Mouse (Mus musculus) layer of hippocampus, adult 18-20 months (tissue): ENCODE measurements around the gene Zfp207. TPM values are rescaled to one million over a fixed set of nuclear protein-coding genes. Genes with fewer than 3 reads are reported as not detected.
"Not testable (repeated sequence)": the region's sequence is repeated elsewhere in the genome, so short reads cannot be mapped to it uniquely, and the experiment has no call there.

Experiments
- DNase-seq, 2 experiments: peaks; one replicate each; pipeline ENCODE4 v3.0.0; 2022; ENCODE audit warnings: low spot score in 2 of 2
- long read RNA-seq: library from polyadenylated mRNA; stranded (forward); transcript quantifications from one replicate; pipeline ENCODE4 v2.0.0, GENCODE M21; 2021
- total RNA-seq, 2 experiments: library from RNA; stranded (reverse); gene quantifications; 2 replicates each; pipeline ENCODE4 v1.2.3; 2021

The Zfp207 gene
- 100 to 1,000 TPM; 133 to 146 TPM for total RNA-seq
- long read RNA-seq, transcript Zfp207-201 (11 exons, 2,245 nt) = minor isoform, 7 of 79 reads
- long read RNA-seq, transcript Zfp207-202 (12 exons, 1,562 nt) = major isoform, 41 of 79 reads
- long read RNA-seq, partial matches to known transcripts = 7 of 79 reads
- long read RNA-seq, other reads (novel, unspliced or antisense) = 21 of 79 reads

GRCm38 (mm10) chr11:80383019-80383625 lies at the start of gene Zfp207:
Zfp207 (plus strand) TSS chr11:80383279.
- DNase-seq = peak; percentile 96 to 99

- no peak for DNase-seq
These were observed 47.3 kb upstream of the Zfp207 start for GRCm38 (mm10) chr11:80335609-80336350.

GRCm38 (mm10) chr11:80336351-80336730 lies 46.7 kb upstream of the Zfp207 start:
- no peak for DNase-seq

- no peak for DNase-seq
These were observed 40.6 kb upstream of the Zfp207 start for GRCm38 (mm10) chr11:80342482-80342881.

- DNase-seq = peak; percentile 66 to 85
These were observed 31.1 kb upstream of the Zfp207 start for GRCm38 (mm10) chr11:80351832-80352430.

- no peak for DNase-seq
These were observed 28.2 kb upstream of the Zfp207 start for GRCm38 (mm10) chr11:80354832-80355231.

- no peak for DNase-seq
These were observed 14.1 kb upstream of the Zfp207 start for GRCm38 (mm10) chr11:80368949-80369348.

GRCm38 (mm10) chr11:80376651-80377050 lies 6.4 kb upstream of the Zfp207 start:
- no peak for DNase-seq

GRCm38 (mm10) chr11:80377712-80378451 lies 5.2 kb upstream of the Zfp207 start, which contains the start of gene 5730455P16Rik:
5730455P16Rik (minus strand) TSS chr11:80378034.
- peak; percentile 77 to 88 for DNase-seq

DNA sequence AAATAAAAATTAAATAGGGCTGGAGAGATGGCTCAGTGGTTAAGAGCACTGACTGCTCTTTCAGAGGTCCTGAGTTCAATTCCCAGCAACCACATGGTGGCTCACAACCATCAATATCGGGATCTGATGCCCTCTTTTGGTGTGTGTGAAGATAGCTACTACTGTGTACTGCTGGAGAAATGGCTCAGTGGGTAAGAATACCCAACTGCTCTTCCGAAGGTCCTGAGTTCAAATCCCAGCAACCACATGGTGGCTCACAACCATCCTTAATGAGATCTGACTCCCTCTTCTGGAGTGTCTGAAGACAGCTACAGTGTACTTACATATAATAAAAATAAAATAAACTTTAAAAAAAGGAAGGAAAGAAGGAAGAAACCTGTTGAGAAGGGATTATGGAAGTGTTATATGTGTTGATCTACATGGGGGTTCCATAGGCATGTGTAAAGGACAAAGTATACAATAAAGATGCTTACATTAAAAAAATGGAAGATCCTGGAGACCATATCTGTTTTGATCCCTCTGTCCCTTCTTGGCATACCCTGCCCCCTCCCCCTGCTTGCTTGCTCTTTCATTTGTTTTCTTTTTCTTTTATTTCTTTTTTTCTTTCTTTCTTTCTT lies 4.5 kb upstream of the Zfp207 start:
- DNase-seq = not testable (repeated sequence)

- DNase-seq = not testable (repeated sequence)
These were observed 3.9 kb upstream of the Zfp207 start for GRCm38 (mm10) chr11:80379184-80379583.

GRCm38 (mm10) chr11:80382626-80383018 lies 457 bp upstream of the Zfp207 start:
- DNase-seq = no peak

GRCm38 (mm10) chr11:80383626-80384046 lies 557 bp downstream of the Zfp207 start:
- no peak for DNase-seq

DNA sequence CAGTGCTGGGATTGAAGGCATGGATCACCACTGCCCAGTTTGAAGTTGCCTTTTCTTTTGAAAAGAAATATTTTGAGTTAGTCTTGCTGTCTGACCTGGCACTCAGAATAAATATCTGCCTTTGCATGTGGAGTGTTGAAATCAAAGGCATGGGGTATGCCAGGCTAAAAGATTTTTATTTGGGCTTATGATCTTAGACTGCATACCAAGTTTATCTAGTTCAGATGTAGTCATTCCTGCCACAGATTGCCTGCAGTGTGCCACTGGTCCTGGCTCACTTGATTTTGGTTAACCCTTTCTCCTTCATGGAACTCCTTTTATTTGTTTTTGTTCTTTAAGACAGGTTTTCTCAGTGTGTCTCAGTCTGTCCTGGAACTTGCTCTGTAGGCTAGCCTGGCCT lies 1.4 kb downstream of the Zfp207 start:
- no peak for DNase-seq

DNA sequence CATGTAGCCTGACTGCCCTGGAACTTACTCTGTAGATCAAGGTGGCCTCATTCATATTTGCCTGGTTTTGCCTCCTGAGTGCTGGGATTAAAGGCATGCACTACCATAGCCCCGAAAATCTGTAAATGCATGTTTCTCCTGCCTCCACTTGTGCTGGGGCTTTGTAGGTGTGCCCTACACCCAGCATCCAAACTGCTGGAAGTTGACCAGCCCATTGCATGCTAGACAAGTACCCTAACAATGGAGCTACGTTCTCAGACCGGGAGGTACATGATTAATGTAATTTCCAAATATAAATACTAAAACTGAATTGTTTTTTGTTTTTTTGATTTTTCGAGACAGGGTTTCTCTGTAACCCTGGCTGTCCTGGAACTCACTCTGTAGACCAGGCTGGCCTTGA lies 2.0 kb downstream of the Zfp207 start:
- no peak for DNase-seq

GRCm38 (mm10) chr11:80386790-80387189 lies 3.7 kb downstream of the Zfp207 start:
- DNase-seq = no peak

DNA sequence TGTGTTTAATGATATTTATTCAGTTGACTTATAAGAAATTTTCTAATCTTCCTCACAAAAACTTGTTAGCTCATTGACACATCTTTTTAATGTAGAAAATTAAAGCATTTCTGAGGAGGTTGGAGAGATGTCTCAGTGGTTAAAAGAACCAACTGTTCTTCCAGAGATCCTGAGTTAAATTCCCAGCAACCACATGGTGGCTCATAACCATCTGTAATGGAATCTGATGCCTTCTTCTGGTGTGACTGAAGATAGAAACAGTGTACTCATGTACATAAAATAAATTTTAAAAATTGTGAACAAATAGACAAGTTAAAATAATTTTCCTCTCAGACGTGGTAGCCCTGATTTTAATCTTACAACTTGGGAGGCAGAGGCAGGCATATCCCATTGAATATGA lies 6.8 kb downstream of the Zfp207 start:
- DNase-seq = peak in 1 of 2 experiments; percentile 71

GRCm38 (mm10) chr11:80391407-80392120 lies 8.5 kb downstream of the Zfp207 start:
- DNase-seq = no peak

- no peak for DNase-seq
These were observed 12.9 kb downstream of the Zfp207 start for GRCm38 (mm10) chr11:80395930-80396329.

GRCm38 (mm10) chr11:80396617-80397016 lies 13.5 kb downstream of the Zfp207 start:
- no peak for DNase-seq
